Mouse (Mus musculus) lung, postnatal 0 days (tissue): ENCODE data around the gene 1700007K13Rik. TPM values are rescaled to one million over a fixed set of nuclear protein-coding genes. Genes with fewer than 3 reads are reported as not detected.

Experiments used
- ATAC-seq: fragments of 200-750 bp; cut with Nextera tagmentation; 2 replicates; pipeline ENCODE4 v1.8.0; 2017; ENCODE audit warnings: moderate library complexity
- DNase-seq: peaks from one replicate; pipeline ENCODE4 v3.0.0-alpha.2; 2016; ENCODE audit warnings: low spot score
- H3K27ac ChIP-seq: fragments of 300-500 bp; sonication (generic); 2 replicates; pipeline ENCODE4 v1.5.1; 2014; ENCODE audit warnings: antibody characterized with exemption, mild to moderate bottlenecking, low read length, mixed read lengths
- H3K27me3 ChIP-seq: fragments of 300-500 bp; sonication (generic); replicated peaks from 2 replicates; pipeline ENCODE4 v1.6.1; 2014; ENCODE audit warnings: low read length, mixed read lengths; ENCODE audit not compliant: insufficient read depth
- H3K36me3 ChIP-seq: fragments of 300-500 bp; sonication (generic); 2 replicates; pipeline ENCODE4 v1.6.1; 2014; ENCODE audit warnings: low read length, mixed read lengths; ENCODE audit not compliant: insufficient read depth
- H3K4me1 ChIP-seq: fragments of 300-500 bp; sonication (generic); 2 replicates; pipeline ENCODE4 v1.6.1; 2014; ENCODE audit warnings: antibody characterized with exemption, low read depth, low read length, mixed read lengths; ENCODE audit not compliant: insufficient read depth
- H3K4me2 ChIP-seq: fragments of 300-500 bp; sonication (generic); replicated peaks from 2 replicates; pipeline ENCODE4 v1.6.1; 2014; ENCODE audit warnings: low read depth, mild to moderate bottlenecking, low read length, moderate library complexity, mixed read lengths
- H3K4me3 ChIP-seq: fragments of 300-500 bp; sonication (generic); 2 replicates; pipeline ENCODE4 v1.5.1; 2014; ENCODE audit warnings: low read depth, low read length
- H3K9ac ChIP-seq: fragments of 300-500 bp; sonication (generic); replicated peaks from 2 replicates; pipeline ENCODE4 v1.6.1; 2014; ENCODE audit warnings: low read depth, mild to moderate bottlenecking
- H3K9me3 ChIP-seq: fragments of 300-500 bp; sonication (generic); 2 replicates; pipeline ENCODE4 v1.6.1; 2016; ENCODE audit warnings: low read length, mixed read lengths
- CTCF ChIP-seq: IDR thresholded peaks from 2 replicates; pipeline ENCODE4 v1.5.1; 2016; ENCODE audit warnings: antibody characterized with exemption, mild to moderate bottlenecking
- EP300 ChIP-seq: IDR thresholded peaks from 2 replicates; pipeline ENCODE4 v1.6.1; 2016; ENCODE audit warnings: antibody characterized with exemption, mild to moderate bottlenecking, control low read depth
- WGBS: fragments of 180-500 bp; shearing (Covaris S2); extraction: QIAGEN DNeasy Blood & Tissue Kit; methylation state at CpG from one replicate; pipeline ENCODE4 v1.1.7; 2014; 5-methylcytosine and 5-hydroxymethylcytosine counted together
- polyA plus RNA-seq: library from polyadenylated mRNA; unstranded; fragments of >200 nt; fragmentation: Nextera tagmentation; extraction: Ambion mirVana; gene quantifications from 2 replicates; pipeline ENCODE4 v1.2.1, GENCODE M21; 2015

1700007K13Rik gene
- polyA plus RNA-seq, 1 experiment from 2014 or later = 13.5 TPM

- 26% methylated on average over 3 of the region's 3 CpGs for WGBS
These were observed 43.0 kb downstream of the 1700007K13Rik start for GRCm38 (mm10) chr2:28423167-28423566.

GRCm38 (mm10) chr2:28419898-28420297 is 46.2 kb downstream of the 1700007K13Rik start:
- no peaks in the 10 kb centered on the region for H3K36me3 ChIP-seq
- H3K4me1 ChIP-seq = no peaks in the 10 kb centered on the region
- no peak overlapping the region for H3K4me2 ChIP-seq
- WGBS = 15% methylated on average over 4 of the region's 4 CpGs
- H3K9me3 ChIP-seq = no peaks in the 10 kb centered on the region
- H3K4me3 ChIP-seq = no peak overlapping the region
- no peak overlapping the region for H3K27ac ChIP-seq
- peak; percentile 87 for DNase-seq
- no peaks in the 10 kb centered on the region for H3K27me3 ChIP-seq
- ATAC-seq = 0 out of 2 replicates have a peak, but pooled peaks have one; percentile 44
- peak; percentile 89 for TF ChIP-seq CTCF
- TF ChIP-seq EP300 = no peak
- H3K9ac ChIP-seq = no peak overlapping the region

More at GRCm38 (mm10) chr2:28423167-28423566, 43.0 kb downstream of the 1700007K13Rik start:
- Histone ChIP-seq H3K9ac (no peak overlapping the region), H3K27me3 (no peaks in the 10 kb centered on the region), H3K27ac (no peak overlapping the region), H3K4me3 (no peak overlapping the region), H3K9me3 (no peaks in the 10 kb centered on the region), H3K4me1 (no peaks in the 10 kb centered on the region), H3K4me2 (no peak overlapping the region), H3K36me3 (no peaks in the 10 kb centered on the region)
- TF ChIP-seq EP300 (no peak), CTCF (peak; percentile 60)
- no peak for ATAC-seq
- peak; percentile 57 for DNase-seq

- no peak overlapping the region for H3K27ac ChIP-seq
- no peak overlapping the region for H3K4me2 ChIP-seq
- DNase-seq = peak; percentile 78
- no peaks in the 10 kb centered on the region for H3K9me3 ChIP-seq
- H3K27me3 ChIP-seq = no peaks in the 10 kb centered on the region
- H3K4me3 ChIP-seq = no peak overlapping the region
- H3K4me1 ChIP-seq = no peaks in the 10 kb centered on the region
- WGBS = 33% methylated on average over 2 of the region's 2 CpGs
- H3K9ac ChIP-seq = no peak overlapping the region
- ATAC-seq = peak; percentile 51
- H3K36me3 ChIP-seq = no peaks in the 10 kb centered on the region
- TF ChIP-seq EP300 = no peak
- peak; percentile 92 for TF ChIP-seq CTCF
These were observed 48.1 kb downstream of the 1700007K13Rik start for GRCm38 (mm10) chr2:28418034-28418433.

- no peak overlapping the region for H3K4me2 ChIP-seq
- no peak for DNase-seq
- TF ChIP-seq CTCF (no peak), EP300 (no peak)
- no peak overlapping the region for H3K27ac ChIP-seq
- no peaks in the 10 kb centered on the region for H3K4me1 ChIP-seq
- H3K9ac ChIP-seq = no peak overlapping the region
- 93% methylated on average over 1 of the region's 1 CpGs for WGBS
- no peaks in the 10 kb centered on the region for H3K9me3 ChIP-seq
- no peak for ATAC-seq
- no peaks in the 10 kb centered on the region for H3K27me3 ChIP-seq
- H3K36me3 ChIP-seq = no peaks in the 10 kb centered on the region
- no peak overlapping the region for H3K4me3 ChIP-seq
These were observed 49.6 kb downstream of the 1700007K13Rik start for GRCm38 (mm10) chr2:28416511-28416910.

GRCm38 (mm10) chr2:28415387-28416024 is 50.6 kb downstream of the 1700007K13Rik start:
- Histone ChIP-seq H3K27ac (no peak overlapping the region), H3K4me1 (no peaks in the 10 kb centered on the region), H3K36me3 (no peaks in the 10 kb centered on the region), H3K27me3 (no peaks in the 10 kb centered on the region), H3K9me3 (no peaks in the 10 kb centered on the region), H3K4me3 (no peak overlapping the region), H3K9ac (no peak overlapping the region), H3K4me2 (no peak overlapping the region)
- 36% methylated on average over 10 of the region's 10 CpGs for WGBS
- ATAC-seq (peak; percentile 21; the same call in 1 of the 2 replicates), DNase-seq (peak; percentile 17)
- TF ChIP-seq EP300 = no peak
- TF ChIP-seq CTCF = no peak

- ATAC-seq (no peak), DNase-seq (no peak)
- no peaks in the 10 kb centered on the region for H3K9me3 ChIP-seq
- H3K36me3 ChIP-seq = no peaks in the 10 kb centered on the region
- H3K27ac ChIP-seq = no peak overlapping the region
- no peaks in the 10 kb centered on the region for H3K27me3 ChIP-seq
- 89% methylated on average over 5 of the region's 5 CpGs for WGBS
- H3K4me3 ChIP-seq = no peak overlapping the region
- H3K9ac ChIP-seq = no peak overlapping the region
- no peaks in the 10 kb centered on the region for H3K4me1 ChIP-seq
- no peak overlapping the region for H3K4me2 ChIP-seq
- TF ChIP-seq EP300 = no peak
- TF ChIP-seq CTCF = no peak
These were observed 51.4 kb downstream of the 1700007K13Rik start for GRCm38 (mm10) chr2:28414757-28415137.
